Mouse (Mus musculus) lung, postnatal 0 days (tissue): Measurements from ENCODE around the gene Cdk5rap2.

Source experiments
- CTCF ChIP-seq: IDR thresholded peaks from 2 replicates; pipeline ENCODE4 v1.5.1; 2016; ENCODE audit warnings: antibody characterized with exemption, mild to moderate bottlenecking
- EP300 ChIP-seq: IDR thresholded peaks from 2 replicates; pipeline ENCODE4 v1.6.1; 2016; ENCODE audit warnings: antibody characterized with exemption, mild to moderate bottlenecking, control low read depth

- no peak for TF ChIP-seq CTCF
- TF ChIP-seq EP300: no peak
Measured at GRCm38 (mm10) chr4:70386206-70386605, 24.0 kb downstream of the Cdk5rap2 start.
